Comparison of ENCODE assay signal across 29 mouse cellular contexts in the genomic region with DNA sequence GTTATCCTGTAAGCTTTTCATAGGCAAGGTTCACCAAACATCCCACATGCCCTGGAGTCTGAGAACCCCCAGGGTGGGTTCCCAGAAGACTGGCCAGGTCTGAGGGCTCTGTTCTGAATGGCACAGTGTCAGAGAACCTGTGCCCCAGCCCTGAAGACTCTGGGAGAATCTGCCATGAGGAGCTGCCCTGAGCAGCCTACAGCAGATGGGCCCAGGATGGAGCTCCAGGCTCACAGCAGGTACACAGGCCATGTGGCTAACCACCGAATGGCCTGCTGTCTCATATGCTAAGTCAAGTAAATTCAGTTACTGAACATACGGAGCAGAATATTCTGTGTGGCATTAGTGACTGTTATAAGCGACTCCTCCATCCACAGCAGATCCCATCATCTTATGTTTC.
DNase-seq lines count a peak whose midpoint lies in the region; ATAC-seq and TF ChIP-seq lines count a peak whose summit lies in the region.
"Had no signal": no experiment of that assay in that cellular context is flagged by ENCODE, and none has a peak within 500 bp of the region (broad histone marks: within the 10 kb centered on the region; RNA-seq: fewer than 3 reads in every experiment).

No protein-coding gene starts in this region.

- H3K4me3 ChIP-seq in forebrain, embryonic 16.5 days (replicated peaks; ENCODE audit: low read length): no peak overlapping the region
- H3K4me3 ChIP-seq in forebrain, embryonic 12.5 days (replicated peaks): no peak overlapping the region
- H3K4me3 ChIP-seq in kidney, adult 2 months (ENCODE audit: insufficient read depth, low read depth, low read length): no peak overlapping the region
- H3K4me3 ChIP-seq: erythroblast, embryonic 14.5 days; limb, embryonic 10.5 days; limb, embryonic 15.5 days; liver, embryonic 13.5 days; midbrain, embryonic 12.5 days had no signal

- no peak for TF ChIP-seq POLR2A in kidney, adult 2 months (IDR thresholded peaks at IDR 0.05; ENCODE audit: low read depth, low read length)

- no peaks in the 10 kb centered on the region for H3K36me3 ChIP-seq in forebrain, embryonic 16.5 days (ENCODE audit: control insufficient read depth, insufficient read depth)
- H3K36me3 ChIP-seq in forebrain, embryonic 12.5 days (replicated peaks): peaks cover 32% of the 10 kb centered on the region
- no peaks in the 10 kb centered on the region; the same call in 1 of the 2 replicates for H3K36me3 ChIP-seq in kidney, adult 2 months (ENCODE audit: control insufficient read depth, insufficient read depth, low read length)

- peaks cover 24% of the 10 kb centered on the region for H3K4me1 ChIP-seq in forebrain, embryonic 16.5 days (replicated peaks; ENCODE audit: control insufficient read depth, insufficient read depth, low read length)
- peaks cover 8% of the 10 kb centered on the region for H3K4me1 ChIP-seq in forebrain, embryonic 12.5 days
- peaks cover under 1% of the 10 kb centered on the region; the same call in 1 of the 2 replicates for H3K4me1 ChIP-seq in kidney, adult 2 months (ENCODE audit: control insufficient read depth, insufficient read depth, low read length)
- H3K4me1 ChIP-seq: midbrain, embryonic 12.5 days had no signal

- no peak overlapping the region for H3K4me2 ChIP-seq in forebrain, embryonic 16.5 days (ENCODE audit: low read length)
- no peak overlapping the region for H3K4me2 ChIP-seq in forebrain, embryonic 12.5 days
- H3K4me2 ChIP-seq: heart, embryonic 11.5 days; hindbrain, embryonic 14.5 days; limb, embryonic 15.5 days; liver, embryonic 13.5 days; midbrain, embryonic 12.5 days had no signal

- H3K9me3 ChIP-seq in forebrain, embryonic 16.5 days (ENCODE audit: control insufficient read depth, low read length): no peaks in the 10 kb centered on the region
- H3K9me3 ChIP-seq in forebrain, embryonic 12.5 days: no peaks in the 10 kb centered on the region
- H3K9me3 ChIP-seq: limb, embryonic 10.5 days; limb, embryonic 15.5 days; liver, embryonic 13.5 days; megakaryocyte, embryonic 14.5 days; midbrain, embryonic 12.5 days had no signal

- H3K9ac ChIP-seq in forebrain, embryonic 16.5 days (replicated peaks; ENCODE audit: low read depth, low read length): no peak overlapping the region
- no peak overlapping the region for H3K9ac ChIP-seq in forebrain, embryonic 12.5 days
- H3K9ac ChIP-seq: hindbrain, embryonic 14.5 days; limb, embryonic 15.5 days; liver, embryonic 13.5 days; midbrain, embryonic 12.5 days had no signal

- H3K27ac ChIP-seq in forebrain, embryonic 16.5 days (ENCODE audit: low read length): peak overlapping the region; percentile 22; the same call in 1 of the 2 replicates
- no peak overlapping the region for H3K27ac ChIP-seq in forebrain, embryonic 12.5 days
- H3K27ac ChIP-seq in kidney, adult 2 months (ENCODE audit: insufficient read depth, low read depth, low read length): no peak overlapping the region
- H3K27ac ChIP-seq: hindbrain, embryonic 14.5 days; limb, embryonic 10.5 days; limb, embryonic 15.5 days; liver, embryonic 13.5 days; midbrain, embryonic 12.5 days had no signal

- no peak for TF ChIP-seq CTCF in kidney, adult 2 months (conservative IDR thresholded peaks at IDR 0.05; ENCODE audit: insufficient read depth, insufficient read length, low read depth, low read length)

- ATAC-seq in forebrain, embryonic 16.5 days: no peak
- ATAC-seq in forebrain, embryonic 12.5 days (ENCODE audit: low FRiP score): no peak
- ATAC-seq: inflammation-experienced regulatory T-cells, adult 6 months; lung, postnatal 0 days had no signal

- peak; percentile 97 for DNase-seq in brain, adult 2 months (ENCODE audit: low read depth, low spot score)
- peak; percentile 88 to 93 for DNase-seq in cerebellum, adult 18-20 months
- peak; percentile 80 to 92 for DNase-seq in cerebellum, postnatal 10 days
- DNase-seq in MN1 (ENCODE audit: low spot score): no peak
- DNase-seq in retina, embryonic 14.5 days (ENCODE audit: low spot score): no peak
- DNase-seq in kidney, adult 2 months: no peak
- DNase-seq: adrenal gland, postnatal 14 days; gastrocnemius, postnatal 10 days; heart, adult 11 months; heart, postnatal 36 days; kidney, adult 11 months; kidney, postnatal 36 days; liver, embryonic 13.5 days; lung, adult 18-20 months; lung, postnatal 4 days; retina, postnatal 1 day; right cerebral cortex, postnatal 14 days; thymus, postnatal 14 days had no signal

- WGBS in forebrain, embryonic 16.5 days: 69% methylated on average over 3 of the region's 3 CpGs
- 97% methylated on average over 3 of the region's 3 CpGs for WGBS in forebrain, embryonic 12.5 days
- WGBS in kidney, adult 2 months: 96% methylated on average over 3 of the region's 3 CpGs

- H3K27me3 ChIP-seq in forebrain, embryonic 16.5 days (replicated peaks; ENCODE audit: control insufficient read depth, insufficient read depth, low read length): no peaks in the 10 kb centered on the region
- H3K27me3 ChIP-seq in forebrain, embryonic 12.5 days: no peaks in the 10 kb centered on the region
- no peaks in the 10 kb centered on the region for H3K27me3 ChIP-seq in kidney, adult 2 months (replicated peaks; ENCODE audit: control insufficient read depth, insufficient read depth, low read length)
- H3K27me3 ChIP-seq: limb, embryonic 15.5 days; liver, embryonic 13.5 days; megakaryocyte, embryonic 14.5 days; midbrain, embryonic 12.5 days had no signal

Comparison
In these comparisons a context has a peak if more than half of its experiments do, and no peak if none do; other contexts are left out.
1. DNase-seq: peak in brain, adult 2 months (single experiment), cerebellum, adult 18-20 months (2 of 2) and cerebellum, postnatal 10 days (2 of 2); none in MN1 (single experiment), retina, embryonic 14.5 days (single experiment) and kidney, adult 2 months (single experiment).